Mouse (Mus musculus) retina, adult 2 months (tissue): ENCODE measurements at regions not wholly inside any gene's neighbourhood (a gene's known extent, or its start where the extent isn't known, plus 50 kb on each side); places are given as distances from the start of the nearest gene placed in this dataset.

ENCODE experiments used
- DNase-seq: peaks from one replicate; pipeline ENCODE4 v3.0.0-alpha.2; 2012; ENCODE audit warnings: low read depth, low spot score

DNA sequence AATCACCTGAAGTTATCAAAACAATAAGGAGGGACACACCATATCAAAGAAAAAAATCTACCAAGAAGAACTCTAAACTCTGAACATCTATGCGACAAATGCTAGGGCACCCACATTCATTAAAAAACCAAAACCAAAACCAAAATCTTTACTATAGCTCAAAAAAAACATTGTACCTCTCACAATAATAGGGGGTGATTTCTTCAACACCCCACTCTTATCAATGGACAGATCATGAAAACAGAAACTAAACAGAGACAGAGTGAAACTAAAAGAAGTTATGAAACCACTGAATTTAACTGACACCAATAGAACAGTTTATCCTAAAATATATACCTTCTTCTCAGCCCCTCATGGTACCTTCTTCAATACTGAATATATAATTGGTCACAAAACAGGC lies 1314.5 kb upstream of the Gm7489 start:
- no peak for DNase-seq

DNA sequence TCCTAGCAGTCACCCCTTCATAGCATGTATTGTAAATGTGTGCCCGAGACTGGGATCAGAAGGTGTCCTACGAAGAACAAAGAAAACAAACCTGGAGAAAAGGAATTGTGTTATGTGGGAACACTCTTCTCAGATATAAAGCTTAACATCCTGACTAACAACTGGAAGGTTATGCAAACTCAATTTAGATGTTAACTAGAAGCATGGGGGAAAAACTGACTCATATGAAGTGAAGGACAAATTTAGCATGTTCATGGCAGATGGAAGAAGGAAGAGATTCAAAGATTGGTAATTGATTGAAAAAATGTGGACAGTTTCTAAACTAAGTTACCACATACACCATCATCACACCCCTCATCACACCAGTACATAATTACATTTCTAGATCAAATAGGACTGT lies 1307.1 kb upstream of the Gm7489 start:
- no peak for DNase-seq

- DNase-seq, result no peak
Observed at GRCm38 (mm10) chr15:52589391-52589790, 1295.3 kb upstream of the Gm7489 start.

GRCm38 (mm10) chr15:52599511-52599910 lies 1285.2 kb upstream of the Gm7489 start:
- no peak for DNase-seq

DNA sequence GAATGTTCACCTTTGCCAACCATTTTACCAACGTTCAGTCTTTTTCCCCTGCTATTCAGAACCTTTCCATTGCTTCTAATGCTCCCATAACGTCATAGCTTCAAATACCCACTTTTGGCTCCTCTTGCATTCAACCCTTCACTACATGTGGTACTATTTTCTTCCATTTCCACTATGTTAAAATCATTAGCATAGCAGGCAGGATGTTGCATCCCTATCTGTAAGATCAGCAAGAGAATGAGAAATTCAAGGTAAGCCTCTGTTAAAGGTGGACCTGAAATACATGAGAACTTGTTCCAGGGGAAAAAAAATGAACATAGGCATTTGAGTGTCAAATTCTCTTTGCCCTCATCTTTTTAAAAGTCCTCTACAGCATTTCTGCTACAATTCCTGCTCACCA lies 1284.7 kb upstream of the Gm7489 start:
- no peak for DNase-seq

DNA sequence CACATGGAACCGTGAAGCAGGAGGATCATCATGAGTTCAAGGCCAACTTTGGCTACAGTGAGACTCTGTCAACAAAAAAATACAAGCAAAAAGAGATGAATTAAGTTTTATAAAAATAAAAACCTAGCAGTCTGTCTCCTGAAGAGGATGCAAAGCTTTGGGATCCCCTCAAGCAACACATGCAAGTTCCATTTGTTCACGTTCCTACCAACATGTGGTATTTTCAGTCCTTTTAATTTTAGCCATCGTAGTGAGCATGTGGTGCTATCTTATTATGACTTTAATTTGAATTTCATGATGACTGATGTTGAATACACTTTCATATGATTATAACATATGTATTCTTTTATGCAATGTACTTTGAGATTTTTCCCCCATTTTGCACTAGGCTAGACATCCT lies 1244.9 kb upstream of the Gm7489 start:
- DNase-seq, result no peak

GRCm38 (mm10) chr15:52645961-52646360 lies 1238.7 kb upstream of the Gm7489 start:
- no peak for DNase-seq

- DNase-seq, result no peak
Observed at GRCm38 (mm10) chr15:52657916-52658315, 1226.8 kb upstream of the Gm7489 start.
